Mouse (Mus musculus) T-cell, adult 2 months (primary cell): ENCODE data around the gene Dync1i1.

Experiments
- DNase-seq: peaks from one replicate; pipeline ENCODE4 v3.0.0; 2022; ENCODE audit warnings: low spot score

Dync1i1 gene

DNA sequence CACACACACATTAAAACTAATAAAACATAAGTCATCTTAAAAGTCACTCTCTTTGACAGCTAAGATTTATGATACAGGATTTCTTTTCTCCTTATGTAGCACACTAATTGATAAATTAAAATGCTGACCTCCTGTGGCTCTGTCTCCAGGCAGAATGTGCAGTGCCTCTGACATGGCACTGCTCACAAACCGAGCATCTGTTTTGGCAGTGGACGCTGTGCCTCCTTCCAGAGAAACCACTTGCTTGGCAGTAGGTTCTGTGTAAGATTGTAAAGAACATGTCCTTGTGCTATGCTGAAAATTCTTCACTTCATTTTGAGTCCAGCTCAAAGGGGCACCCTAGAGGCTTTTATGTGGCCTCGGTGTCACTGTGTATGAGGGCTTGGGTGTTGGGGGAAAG is 50.0 kb downstream of the Dync1i1 start:
- DNase-seq, result no peak

DNA sequence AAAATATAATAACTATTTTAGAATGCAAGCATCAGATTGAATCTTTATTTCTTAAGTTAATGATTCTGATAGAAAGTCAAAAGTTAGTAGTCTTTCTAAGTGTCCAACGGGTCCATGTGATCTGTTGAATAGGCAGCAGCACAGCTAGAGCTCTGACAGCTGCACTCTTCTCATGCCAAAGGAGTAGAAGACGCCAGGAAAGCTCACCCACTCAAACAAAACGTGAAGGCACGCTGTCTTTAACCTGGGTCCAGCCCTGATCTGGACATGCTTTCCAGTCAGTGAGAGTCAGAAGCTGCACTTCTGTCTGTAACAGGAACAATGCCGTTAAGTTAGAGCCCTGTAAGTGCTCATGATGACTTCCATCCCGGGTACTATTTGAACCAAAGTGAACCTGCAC is 56.3 kb downstream of the Dync1i1 start:
- no peak for DNase-seq

DNA sequence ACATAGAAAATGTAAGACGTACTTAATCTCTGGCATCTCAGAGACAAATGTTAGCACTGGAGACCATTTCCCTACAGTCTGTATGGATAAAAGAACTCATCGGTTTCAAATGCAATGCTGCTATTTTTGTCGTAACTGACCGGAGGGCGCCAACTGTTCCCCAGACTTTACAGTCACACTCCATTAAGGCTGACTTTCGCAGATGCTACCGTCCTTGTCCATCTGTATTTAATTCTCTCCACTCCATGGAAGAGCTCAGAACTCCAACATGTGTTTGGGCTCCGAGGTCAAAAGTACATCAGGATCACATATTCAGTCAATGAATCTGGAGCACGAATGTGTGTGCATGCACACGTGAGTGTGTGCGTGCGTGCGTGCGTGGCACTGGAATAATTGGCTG is 58.4 kb downstream of the Dync1i1 start:
- no peak for DNase-seq

DNA sequence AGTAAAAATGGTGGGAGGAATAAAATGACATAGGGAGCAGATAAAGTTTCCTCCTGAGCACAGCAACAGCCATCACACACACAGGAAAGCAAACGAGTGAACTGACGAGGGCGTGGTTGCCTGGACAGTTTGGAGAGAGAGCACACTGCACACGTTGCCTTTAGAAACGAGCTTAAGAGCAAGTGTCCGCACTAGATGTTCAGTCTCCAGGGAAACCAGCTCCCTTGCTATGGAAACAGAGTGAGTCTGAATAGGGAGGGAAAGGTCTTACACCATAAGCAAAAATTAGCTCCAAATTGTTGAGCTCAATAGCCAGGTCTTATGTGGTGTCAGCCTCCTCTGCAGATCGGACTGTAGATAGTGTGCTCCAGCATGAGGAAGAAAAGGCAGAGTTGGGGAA is 65.2 kb downstream of the Dync1i1 start:
- no peak for DNase-seq

DNA sequence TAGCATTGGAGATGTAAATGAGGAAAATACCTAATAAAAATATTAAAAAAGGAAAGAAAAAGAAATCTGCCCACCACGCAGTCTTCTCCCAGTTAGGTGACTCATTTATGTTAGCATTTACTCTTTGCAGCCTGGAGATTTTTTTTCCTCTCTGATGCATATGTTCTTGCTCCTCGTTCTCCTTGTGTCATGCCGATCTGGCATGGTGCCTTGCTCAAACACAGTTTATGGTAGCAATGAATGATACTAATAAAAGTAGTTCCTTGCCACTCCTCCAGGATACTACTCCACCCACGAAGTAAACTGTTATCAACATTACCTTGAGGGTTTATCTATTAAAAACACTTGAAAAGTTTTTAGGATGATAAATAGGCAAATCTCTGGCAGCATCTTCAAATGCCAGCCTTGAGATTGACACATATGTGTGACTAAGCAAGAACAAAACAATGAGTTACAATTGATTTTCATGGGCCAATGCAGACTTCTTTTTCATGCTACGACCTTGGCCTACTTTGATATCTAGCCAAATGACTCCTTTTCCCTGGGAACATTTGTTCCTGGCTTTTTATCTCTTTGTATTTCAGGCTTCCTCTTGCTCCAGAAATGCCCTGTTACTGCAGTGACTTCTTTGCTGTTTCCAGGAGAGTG is 68.8 kb downstream of the Dync1i1 start:
- no peak for DNase-seq

DNA sequence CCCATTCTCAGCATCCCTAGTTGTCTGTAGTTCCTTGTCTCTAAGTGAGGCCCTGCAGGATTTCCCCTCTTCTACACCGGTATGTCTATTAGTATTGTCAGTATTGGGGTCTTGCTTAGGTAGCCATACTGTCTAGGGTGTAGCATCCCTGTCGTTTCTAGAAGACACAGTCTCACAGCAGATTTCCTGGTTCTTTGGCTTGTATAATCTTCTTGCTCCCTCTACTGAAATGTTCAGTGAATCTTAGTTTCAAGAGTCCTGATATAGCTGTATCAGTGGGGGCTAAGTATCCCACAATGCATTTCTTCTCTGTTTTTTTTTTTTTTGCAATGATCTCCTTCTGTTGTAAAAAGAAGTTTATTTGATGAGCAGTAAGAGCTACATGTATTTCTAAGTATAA is 69.9 kb downstream of the Dync1i1 start:
- DNase-seq, result no peak

DNA sequence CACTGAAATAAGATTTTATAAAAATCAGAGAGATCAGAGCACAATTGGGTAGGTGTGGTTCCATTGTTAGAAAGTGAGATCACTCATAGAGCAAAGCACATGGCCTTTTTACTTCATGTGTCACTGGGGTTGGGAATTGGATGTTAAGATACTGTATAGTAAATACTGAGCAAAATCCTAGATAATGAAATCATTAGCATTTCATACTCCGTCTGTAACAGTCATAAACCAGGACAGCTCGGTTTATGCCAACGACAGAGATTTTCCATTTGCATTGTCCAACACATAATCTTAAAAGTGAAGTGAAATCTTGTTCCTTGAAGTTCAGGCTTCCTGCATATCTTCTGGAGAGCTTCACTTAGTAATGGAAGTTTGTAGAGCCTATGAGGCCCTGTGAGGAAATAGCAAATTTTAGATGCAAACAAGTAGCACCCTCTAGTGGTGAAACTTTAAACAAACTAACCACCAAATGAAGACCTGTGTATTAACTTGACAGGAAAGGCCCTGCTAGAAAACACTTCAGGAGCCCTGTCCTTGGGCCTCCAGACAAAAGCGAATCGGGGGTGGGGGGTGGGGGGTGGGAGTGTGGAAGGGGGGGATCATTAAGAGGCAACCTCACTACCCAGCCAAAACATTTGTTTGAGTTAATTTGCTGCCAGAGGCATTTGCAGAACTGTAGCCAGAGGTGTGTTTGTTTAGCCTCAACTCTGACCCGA is 76.8 kb downstream of the Dync1i1 start:
- DNase-seq, result no peak

DNA sequence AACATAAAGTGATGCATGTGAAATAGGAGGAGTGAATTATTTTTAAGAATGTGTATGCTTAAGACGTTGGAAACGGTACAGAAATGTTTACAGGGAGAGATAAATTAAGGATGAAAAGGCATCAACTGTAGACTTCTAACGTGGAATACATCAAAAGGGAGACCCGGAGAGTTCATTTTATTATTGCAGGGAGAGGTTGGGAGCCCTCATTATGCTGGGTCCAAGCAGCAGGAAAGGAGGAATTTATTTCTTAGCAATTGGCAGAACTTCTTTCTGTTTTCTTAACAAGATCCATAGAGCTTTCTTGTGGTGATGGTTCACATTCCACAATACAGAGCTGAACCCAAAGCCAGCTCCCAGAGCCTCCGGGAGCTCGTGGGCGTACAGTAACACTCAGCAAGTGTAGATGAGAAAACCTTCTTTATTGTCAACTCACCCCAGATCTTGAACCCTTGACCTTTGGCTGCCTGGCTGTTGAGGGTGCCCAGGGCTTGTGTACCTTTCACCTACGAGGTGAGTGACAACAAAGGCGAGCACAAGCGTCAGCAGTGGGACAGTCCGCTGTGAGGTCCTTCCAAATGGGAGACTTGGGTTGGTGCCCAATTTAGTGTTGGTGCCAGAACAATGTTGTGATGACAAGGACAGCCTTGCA is 77.5 kb downstream of the Dync1i1 start:
- no peak for DNase-seq

DNA sequence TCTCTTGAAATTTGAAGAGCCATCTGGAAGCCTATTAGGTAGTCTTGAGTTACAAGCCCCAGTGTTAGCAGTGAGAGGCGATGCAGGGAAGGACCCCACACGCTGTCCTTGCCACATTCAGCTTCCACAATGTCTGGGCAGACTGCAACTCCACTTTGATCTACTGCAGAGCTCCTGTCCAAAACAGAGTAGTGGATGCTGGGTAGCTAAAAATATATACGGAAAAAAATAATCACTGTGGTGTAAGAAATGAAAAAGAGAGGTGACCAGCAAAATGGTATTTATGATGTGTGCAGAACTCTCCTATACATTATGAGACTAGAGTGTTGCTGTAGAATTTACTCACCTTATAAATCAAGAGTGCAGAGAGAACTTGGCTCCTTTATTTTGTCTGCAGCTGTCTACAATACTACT is 82.6 kb downstream of the Dync1i1 start:
- no peak for DNase-seq

DNA sequence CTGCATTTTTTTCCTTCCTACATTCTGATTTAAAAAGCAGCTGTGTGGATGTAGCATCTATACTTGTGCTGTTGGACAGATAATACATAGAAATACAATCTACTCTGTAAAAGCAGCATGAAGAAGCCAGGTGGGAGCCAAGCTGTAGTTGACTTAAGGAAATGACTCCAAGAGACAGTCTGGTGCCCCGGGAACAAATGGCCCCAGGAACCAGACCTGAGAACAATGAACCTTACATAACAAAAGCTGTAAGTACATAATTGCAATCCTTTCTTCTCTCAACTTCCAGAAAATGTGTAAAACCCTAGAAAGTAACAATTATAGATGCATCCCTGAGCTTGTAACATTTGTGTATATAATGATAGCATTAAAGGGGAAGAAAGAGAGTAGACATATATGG is 86.6 kb downstream of the Dync1i1 start:
- DNase-seq, result no peak

DNA sequence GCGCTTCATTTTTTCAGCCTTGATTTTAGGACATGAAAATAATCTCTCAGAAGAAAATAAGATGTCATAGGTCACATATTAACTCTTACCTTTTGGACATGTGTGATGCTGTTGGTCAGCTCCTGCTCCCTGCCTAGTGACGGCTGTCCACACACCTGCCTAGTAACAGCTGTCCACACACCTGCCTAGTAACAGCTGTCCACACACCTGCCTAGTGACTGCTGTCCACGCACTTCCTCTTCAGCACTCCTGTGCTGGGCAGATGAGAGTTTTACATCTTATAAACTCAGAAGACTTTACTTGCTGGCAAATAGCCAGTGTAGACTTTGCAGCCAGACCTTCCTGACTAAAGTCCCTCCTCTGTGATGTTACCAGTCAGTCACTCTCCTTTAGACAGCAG is 94.2 kb downstream of the Dync1i1 start:
- DNase-seq, result no peak

DNA sequence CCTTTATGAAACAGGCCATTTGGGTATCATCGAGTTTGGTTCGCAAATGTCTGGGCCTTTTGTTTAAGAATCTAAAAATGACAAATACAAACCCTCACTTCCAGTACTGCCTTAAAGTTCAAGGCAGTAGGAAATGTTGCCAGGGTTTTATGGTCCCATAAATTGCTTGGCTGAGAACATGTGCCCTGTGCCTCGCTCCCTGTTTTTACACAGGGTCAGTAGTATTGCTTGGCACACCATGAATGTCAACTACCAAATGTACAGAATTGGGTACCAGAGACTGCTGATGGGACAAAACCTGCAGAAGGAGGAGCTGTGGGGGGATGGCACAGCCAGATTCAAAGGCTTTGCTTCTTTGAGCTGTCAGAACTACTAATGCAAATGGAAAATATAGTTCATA is 100.0 kb downstream of the Dync1i1 start:
- no peak for DNase-seq

DNA sequence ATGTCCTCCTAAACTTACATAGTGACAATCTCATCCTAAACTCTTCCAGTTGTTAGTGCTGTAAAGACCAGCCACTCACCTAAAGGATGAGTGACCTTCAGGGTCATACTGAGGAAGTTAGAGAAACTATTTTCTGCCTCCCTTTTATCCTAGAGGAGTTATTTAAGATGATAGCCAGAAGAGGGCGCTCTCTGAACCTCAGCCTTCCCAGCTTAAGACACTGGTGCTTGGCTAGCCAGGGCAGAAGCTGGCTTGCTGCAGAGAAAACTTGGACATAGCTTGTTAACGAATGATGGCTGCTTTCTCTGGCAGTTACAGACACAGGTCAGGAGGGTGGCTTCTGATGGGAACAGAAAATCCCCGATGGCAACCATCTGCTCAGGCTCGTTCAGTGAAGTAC is 101.6 kb downstream of the Dync1i1 start:
- no peak for DNase-seq

DNA sequence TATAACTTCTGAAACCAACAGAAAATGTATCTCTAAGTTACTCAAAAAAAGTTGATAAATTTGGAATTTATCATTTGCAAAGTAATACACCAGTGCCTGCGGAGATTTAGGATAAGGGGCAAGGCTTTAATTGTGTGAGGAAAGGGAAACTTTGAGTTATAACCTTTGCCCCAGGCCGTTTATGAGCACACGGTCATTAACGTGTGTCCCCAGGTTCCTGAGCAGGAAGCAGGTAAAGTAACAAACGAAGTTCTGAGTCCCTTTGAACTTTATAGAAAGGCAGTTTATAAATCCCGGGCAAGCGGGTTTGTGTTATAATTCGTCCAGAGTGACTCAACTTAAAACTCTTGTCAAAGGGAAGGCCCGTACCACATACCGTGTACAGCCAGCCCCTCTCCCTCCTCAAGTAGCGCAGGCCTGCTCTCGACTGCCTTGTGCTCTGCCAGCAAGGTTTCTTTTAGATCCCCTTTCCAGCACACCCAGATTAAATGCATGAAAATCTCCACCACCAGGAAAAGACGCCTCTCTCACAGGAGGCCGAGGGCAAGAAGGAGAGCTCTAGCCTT is 103.1 kb downstream of the Dync1i1 start:
- no peak for DNase-seq

DNA sequence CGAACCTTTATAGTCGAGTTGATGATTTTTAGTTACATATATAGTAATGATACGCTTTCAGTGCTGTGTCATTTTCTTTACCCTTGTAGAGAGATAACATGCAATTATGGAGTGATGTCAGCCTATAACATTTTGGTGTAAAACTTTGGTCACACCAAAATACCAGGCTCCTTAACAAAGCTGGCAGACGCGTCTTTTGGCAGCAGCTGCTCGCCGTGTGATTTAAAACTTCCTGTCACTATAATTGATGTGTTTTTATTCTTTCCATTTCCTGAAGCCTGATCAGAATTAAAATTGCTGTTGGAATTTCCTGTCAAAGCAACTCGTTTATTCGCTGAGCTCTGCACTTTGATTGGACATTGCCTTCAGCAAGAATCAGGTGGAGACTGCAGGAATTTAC is 103.7 kb downstream of the Dync1i1 start:
- no peak for DNase-seq

DNA sequence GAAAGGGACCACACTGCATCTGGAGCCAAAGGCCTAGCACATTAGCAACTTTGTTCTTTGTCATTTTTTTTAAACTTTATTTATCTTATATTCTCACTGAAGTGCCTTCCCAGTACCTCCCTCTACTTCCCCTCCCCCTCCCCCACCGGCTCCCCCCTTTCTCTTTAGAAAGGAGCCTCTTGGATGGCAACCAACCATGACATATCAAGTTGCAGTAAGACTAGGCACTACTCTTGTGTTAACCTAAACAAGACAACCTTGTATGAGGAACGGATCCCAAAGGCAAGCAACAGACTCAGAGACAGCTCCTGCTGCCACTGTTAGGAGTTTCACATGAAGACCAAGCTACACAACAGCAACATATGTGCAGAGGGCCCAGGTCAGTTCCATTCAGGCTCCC is 105.3 kb downstream of the Dync1i1 start:
- DNase-seq, result no peak

DNA sequence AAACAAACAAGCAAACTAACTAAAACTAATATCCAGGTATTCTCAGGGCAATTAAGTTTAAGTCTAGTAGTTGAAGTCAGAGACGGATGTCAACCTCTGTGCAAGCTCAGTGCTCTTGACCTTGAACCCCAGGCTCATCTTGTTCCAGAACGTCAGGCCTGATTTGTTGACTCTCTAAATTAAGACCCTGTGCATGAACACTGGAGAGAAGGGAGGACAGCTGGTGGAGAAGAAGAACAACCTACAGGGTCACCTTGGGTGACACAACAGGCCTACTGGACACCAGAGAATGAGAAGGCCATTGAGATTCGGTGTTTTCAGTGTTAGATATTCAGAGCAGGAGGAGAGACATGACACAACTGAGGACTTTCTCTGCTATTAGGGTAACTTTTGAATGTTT is 105.8 kb downstream of the Dync1i1 start:
- no peak for DNase-seq

DNA sequence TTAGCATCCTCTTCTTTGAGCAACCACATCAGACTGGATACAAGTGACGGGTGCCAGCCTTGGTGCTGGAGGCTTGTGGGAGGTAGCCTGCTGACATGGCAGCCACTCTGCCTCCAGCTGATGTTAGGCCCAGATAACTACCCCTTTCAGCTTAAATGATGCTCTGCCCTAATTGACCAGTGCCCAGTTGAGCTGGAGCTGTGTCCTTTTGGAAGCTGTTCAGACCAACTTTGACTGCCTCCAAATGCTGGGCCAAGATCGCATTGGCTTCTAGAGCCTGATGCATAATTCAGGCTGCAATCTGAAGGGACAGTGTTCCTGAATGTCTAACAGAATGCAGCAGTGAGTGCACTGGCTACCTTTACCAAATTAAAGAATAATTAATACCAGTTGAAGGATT is 107.4 kb downstream of the Dync1i1 start:
- no peak for DNase-seq

DNA sequence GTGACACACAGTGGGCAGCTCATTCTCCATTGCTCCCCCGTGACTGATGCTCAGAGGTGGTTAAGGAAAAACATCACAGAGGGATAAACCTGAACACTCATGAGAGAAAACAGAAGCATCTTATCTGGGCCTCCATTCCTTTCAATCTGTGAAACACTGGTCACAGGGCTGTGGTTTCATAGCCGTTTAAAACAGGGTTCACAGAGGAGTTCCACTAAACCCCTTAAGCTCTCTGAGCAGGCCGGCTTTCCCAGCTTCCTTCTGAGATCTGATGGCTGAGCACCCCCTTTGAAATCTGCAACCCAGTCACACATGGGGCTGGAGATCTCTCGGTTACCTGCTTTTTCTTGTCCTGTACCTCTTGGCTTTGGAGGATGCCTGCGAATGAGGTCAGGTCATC is 117.0 kb downstream of the Dync1i1 start:
- no peak for DNase-seq

DNA sequence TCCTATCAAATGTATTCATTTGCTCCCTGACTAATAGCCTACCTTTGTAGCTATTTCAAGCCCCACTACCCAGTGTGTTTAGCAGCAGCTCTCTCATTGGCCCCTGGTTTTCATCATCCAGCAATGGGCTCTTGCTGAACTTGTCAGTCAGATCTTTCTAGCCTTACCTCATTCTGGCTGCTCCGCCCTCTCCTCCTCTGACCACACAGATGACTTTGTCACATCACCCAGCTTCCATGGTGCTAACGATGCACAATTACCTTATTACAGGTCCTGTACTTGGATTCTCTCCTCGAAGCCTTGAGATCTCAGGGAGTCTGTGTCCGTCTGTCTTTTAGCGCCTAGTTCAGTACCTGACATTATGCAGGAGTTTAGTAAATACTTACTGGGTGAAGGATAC is 120.7 kb downstream of the Dync1i1 start:
- DNase-seq, result no peak

DNA sequence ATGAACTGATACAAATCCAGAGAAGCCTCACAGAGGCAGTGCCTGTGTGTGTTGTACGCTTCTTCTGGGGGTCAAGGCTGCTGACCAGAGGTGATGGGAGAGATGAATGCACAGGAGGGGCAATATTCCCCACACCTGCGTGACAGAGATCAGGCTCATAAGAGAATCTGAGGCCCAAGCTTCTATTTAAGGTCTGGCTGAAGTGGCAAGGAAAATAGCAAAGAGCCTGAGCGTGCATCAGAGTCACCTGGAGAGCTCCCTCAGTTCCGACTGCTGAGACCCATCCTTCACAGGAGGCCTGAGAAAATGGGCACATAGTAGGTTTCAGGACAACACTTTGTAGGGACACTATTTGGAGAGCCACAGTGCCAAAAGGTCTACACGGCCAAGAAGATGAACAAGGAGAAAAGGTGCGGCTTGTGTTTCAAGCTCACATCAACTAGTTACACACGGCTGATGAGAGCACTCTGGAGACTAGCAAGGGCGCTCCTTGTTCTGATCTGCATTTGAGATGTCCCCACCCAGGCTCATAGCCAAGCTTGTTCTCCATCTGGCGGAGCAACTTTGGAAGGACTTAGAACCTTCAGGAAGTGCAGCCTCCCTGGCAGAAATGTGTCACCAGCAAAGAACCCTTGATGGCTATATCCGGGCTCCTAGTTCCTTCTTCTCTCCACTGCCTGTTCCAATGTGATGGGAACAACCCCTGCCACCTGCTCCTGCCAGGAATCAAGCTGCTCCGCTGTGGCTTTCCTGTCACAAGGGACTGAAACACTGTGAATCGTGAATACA is 128.8 kb downstream of the Dync1i1 start:
- DNase-seq, result no peak

DNA sequence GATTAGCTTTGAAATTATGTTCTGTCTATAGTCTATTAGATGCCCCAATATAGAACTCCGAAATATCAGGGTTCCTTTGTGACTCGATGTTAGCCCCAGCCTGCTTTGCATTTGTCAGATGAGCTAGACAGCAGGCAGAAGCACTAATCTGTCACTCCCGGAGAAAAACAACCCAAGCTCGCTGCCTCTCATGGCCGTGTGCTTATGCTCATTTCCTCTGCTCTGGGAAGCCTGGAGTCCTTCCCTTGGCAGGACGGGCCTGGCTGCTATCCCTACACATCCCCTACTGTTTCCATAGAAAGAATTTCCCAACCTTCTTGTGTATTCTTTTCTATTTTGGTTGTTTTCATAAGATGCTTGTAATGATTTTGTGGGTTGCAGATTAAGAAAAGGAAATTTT is 130.1 kb downstream of the Dync1i1 start:
- DNase-seq, result no peak

DNA sequence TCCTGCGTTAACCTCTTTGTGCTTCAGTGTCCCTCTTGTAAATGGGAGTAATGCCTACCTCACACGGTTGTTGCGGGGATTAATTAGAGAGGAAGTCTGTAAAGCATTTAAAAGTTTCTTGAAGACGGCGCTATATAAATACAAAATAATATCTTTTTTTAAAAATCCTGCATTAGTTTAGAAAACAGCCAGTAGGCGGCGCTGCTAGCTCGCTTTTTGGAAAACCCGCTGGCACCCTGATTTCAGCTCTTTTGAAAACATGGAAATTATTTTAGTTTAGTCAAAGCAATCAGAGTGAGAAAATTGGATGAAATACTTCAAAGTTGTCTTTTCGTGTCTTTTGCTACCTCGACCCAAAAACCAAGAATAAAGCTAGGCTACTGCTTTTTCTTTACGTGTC is 132.9 kb downstream of the Dync1i1 start:
- no peak for DNase-seq
